Mouse (Mus musculus): ENCODE results near the gene Gpatch8.
"Not testable (repeated sequence)": the region's sequence is repeated elsewhere in the genome, so short reads cannot be mapped to it uniquely, and the experiment has no call there.

Gpatch8 gene

GRCm38 (mm10) chr11:102572866-102573663 lies 16.9 kb upstream of the Gpatch8 start:
- peak; percentile 68 for DNase-seq (ENCODE audit: low read depth, low spot score)

- DNase-seq (ENCODE audit: low read depth, low spot score) = no peak
Observed at GRCm38 (mm10) chr11:102568756-102569377, 12.7 kb upstream of the Gpatch8 start.

GRCm38 (mm10) chr11:102568191-102568590 lies 12.0 kb upstream of the Gpatch8 start:
- no peak for DNase-seq (ENCODE audit: low read depth, low spot score)

GRCm38 (mm10) chr11:102567723-102568122 lies 11.5 kb upstream of the Gpatch8 start:
- DNase-seq (ENCODE audit: low read depth, low spot score) = no peak

GRCm38 (mm10) chr11:102567157-102567556 lies 11.0 kb upstream of the Gpatch8 start:
- no peak for DNase-seq (ENCODE audit: low read depth, low spot score)

- DNase-seq (ENCODE audit: low read depth, low spot score) = no peak
Observed at GRCm38 (mm10) chr11:102566290-102566689, 10.1 kb upstream of the Gpatch8 start.

GRCm38 (mm10) chr11:102565741-102566140 lies 9.5 kb upstream of the Gpatch8 start:
- DNase-seq (ENCODE audit: low read depth, low spot score) = no peak

GRCm38 (mm10) chr11:102564952-102565671 lies 8.9 kb upstream of the Gpatch8 start:
- not testable (repeated sequence) for DNase-seq (ENCODE audit: low read depth, low spot score)

- no peak for DNase-seq (ENCODE audit: low read depth, low spot score)
Observed at GRCm38 (mm10) chr11:102558704-102559103, 2.5 kb upstream of the Gpatch8 start.

- no peak for DNase-seq (ENCODE audit: low read depth, low spot score)
Observed at GRCm38 (mm10) chr11:102557386-102557785, 1.2 kb upstream of the Gpatch8 start.

- DNase-seq (ENCODE audit: low read depth, low spot score) = no peak
Observed at GRCm38 (mm10) chr11:102556716-102557074, 503 bp upstream of the Gpatch8 start.

GRCm38 (mm10) chr11:102555400-102556030 lies 677 bp downstream of the Gpatch8 start:
- DNase-seq (ENCODE audit: low read depth, low spot score) = no peak

GRCm38 (mm10) chr11:102552051-102552450 lies 4.1 kb downstream of the Gpatch8 start:
- DNase-seq (ENCODE audit: low read depth, low spot score) = no peak

GRCm38 (mm10) chr11:102551176-102551575 lies 5.0 kb downstream of the Gpatch8 start:
- DNase-seq (ENCODE audit: low read depth, low spot score) = no peak

- no peak for DNase-seq (ENCODE audit: low read depth, low spot score)
Observed at GRCm38 (mm10) chr11:102541471-102541870, 14.7 kb downstream of the Gpatch8 start.

GRCm38 (mm10) chr11:102540286-102540685 lies 15.9 kb downstream of the Gpatch8 start:
- DNase-seq (ENCODE audit: low read depth, low spot score) = not testable (repeated sequence)

- DNase-seq (ENCODE audit: low read depth, low spot score) = no peak
Observed at GRCm38 (mm10) chr11:102539690-102540089, 16.5 kb downstream of the Gpatch8 start.

GRCm38 (mm10) chr11:102536210-102536609 lies 20.0 kb downstream of the Gpatch8 start:
- no peak for DNase-seq (ENCODE audit: low read depth, low spot score)

GRCm38 (mm10) chr11:102534078-102534477 lies 22.1 kb downstream of the Gpatch8 start:
- no peak for DNase-seq (ENCODE audit: low read depth, low spot score)

- no peak for DNase-seq (ENCODE audit: low read depth, low spot score)
Observed at GRCm38 (mm10) chr11:102531425-102531824, 24.8 kb downstream of the Gpatch8 start.

- DNase-seq (ENCODE audit: low read depth, low spot score) = no peak
Observed at GRCm38 (mm10) chr11:102514793-102515424, 41.3 kb downstream of the Gpatch8 start.
